In genomic region chr8:70688136-70688535, GRCm38 (mm10) we compare ENCODE assay signal across 26 mouse cellular contexts. TPM values are rescaled to one million over a fixed set of nuclear protein-coding genes. Genes with fewer than 3 reads are reported as not detected.
DNase-seq lines count a peak whose midpoint lies in the region; ATAC-seq and TF ChIP-seq lines count a peak whose summit lies in the region.
"Had no signal": no experiment of that assay in that cellular context is flagged by ENCODE, and none has a peak within 500 bp of the region (broad histone marks: within the 10 kb centered on the region; RNA-seq: fewer than 3 reads in every experiment).

No protein-coding gene starts in this region.

- 0 out of 2 replicates have a peak, but pooled peaks cover 2% of the 10 kb centered on the region for H3K36me3 ChIP-seq in forebrain, embryonic 10.5 days (replicated peaks)
- no peaks in the 10 kb centered on the region for H3K36me3 ChIP-seq in forebrain, embryonic 11.5 days (ENCODE audit: control insufficient read depth, insufficient read depth, low read length)
- 0 out of 2 replicates have a peak, but pooled peaks cover 2% of the 10 kb centered on the region for H3K36me3 ChIP-seq in heart, embryonic 10.5 days
- H3K36me3 ChIP-seq in lung, embryonic 15.5 days, result no peaks in the 10 kb centered on the region
- H3K36me3 ChIP-seq in limb, embryonic 10.5 days, result peaks cover 17% of the 10 kb centered on the region; the same call in 1 of the 2 replicates
- H3K36me3 ChIP-seq: forebrain, embryonic 12.5 days; heart, embryonic 13.5 days; hindbrain, embryonic 13.5 days had no signal

- DNase-seq in forebrain, embryonic 10.5 days (ENCODE audit: extremely low spot score, low spot score), result no peak
- DNase-seq in forebrain, embryonic 11.5 days (ENCODE audit: low spot score), result no peak
- DNase-seq in heart, embryonic 10.5 days (ENCODE audit: low spot score), result no peak
- DNase-seq in heart, postnatal 10 days, result no peak
- no peak for DNase-seq in lung, adult 18-20 months
- DNase-seq in limb, embryonic 10.5 days (ENCODE audit: low spot score), result no peak
- no peak for DNase-seq in layer of hippocampus, adult 2 months (ENCODE audit: low spot score in 2 of 2)
- DNase-seq: cerebellum, adult 11 months; cerebellum, adult 8-10 months had no signal

- intact Hi-C loops in heart, postnatal 10 days (cut with DNase I), result no loop called here

- H3K9ac ChIP-seq in forebrain, embryonic 11.5 days (ENCODE audit: low read length), result no peak overlapping the region
- H3K9ac ChIP-seq in lung, embryonic 15.5 days, result no peak overlapping the region
- H3K9ac ChIP-seq: forebrain, embryonic 12.5 days; heart, embryonic 13.5 days; hindbrain, embryonic 13.5 days had no signal

- WGBS in forebrain, embryonic 10.5 days, result 95% methylated on average over 3 of the region's 3 CpGs
- WGBS in forebrain, embryonic 11.5 days, result 95% methylated on average over 3 of the region's 3 CpGs
- 82% methylated on average over 3 of the region's 3 CpGs for whole genome bisulfite sequencing in heart, embryonic 10.5 days
- WGBS in lung, embryonic 15.5 days, result 77% methylated on average over 3 of the region's 3 CpGs
- WGBS in limb, embryonic 10.5 days, result 88% methylated on average over 3 of the region's 3 CpGs

- no peaks in the 10 kb centered on the region for H3K27me3 ChIP-seq in forebrain, embryonic 10.5 days (ENCODE audit: poor library complexity, severe bottlenecking)
- H3K27me3 ChIP-seq in forebrain, embryonic 11.5 days (ENCODE audit: control insufficient read depth, insufficient read depth, low read length), result no peaks in the 10 kb centered on the region
- no peaks in the 10 kb centered on the region for H3K27me3 ChIP-seq in heart, embryonic 10.5 days (ENCODE audit: insufficient read depth, poor library complexity, severe bottlenecking)
- H3K27me3 ChIP-seq in lung, embryonic 15.5 days, result no peaks in the 10 kb centered on the region
- no peaks in the 10 kb centered on the region for H3K27me3 ChIP-seq in limb, embryonic 10.5 days (ENCODE audit: low read depth, poor library complexity, severe bottlenecking)
- H3K27me3 ChIP-seq: forebrain, embryonic 12.5 days; heart, embryonic 13.5 days; hindbrain, embryonic 13.5 days had no signal

- peak overlapping the region; percentile 40 for H3K27ac ChIP-seq in forebrain, embryonic 10.5 days
- no peak overlapping the region for H3K27ac ChIP-seq in forebrain, embryonic 11.5 days (ENCODE audit: low read depth, low read length)
- H3K27ac ChIP-seq in heart, embryonic 10.5 days, result peak overlapping the region; percentile 32; the same call in 1 of the 2 replicates
- peak overlapping the region; percentile 29; the same call in 1 of the 2 replicates for H3K27ac ChIP-seq in lung, embryonic 15.5 days
- H3K27ac ChIP-seq in limb, embryonic 10.5 days, result peak overlapping the region; percentile 71; the same call in 1 of the 2 replicates
- no peak overlapping the region for H3K27ac ChIP-seq in layer of hippocampus, adult 2 months
- H3K27ac ChIP-seq: forebrain, embryonic 12.5 days; hindbrain, embryonic 13.5 days had no signal

- H3K4me1 ChIP-seq in forebrain, embryonic 10.5 days, result peaks cover 50% of the 10 kb centered on the region
- H3K4me1 ChIP-seq in forebrain, embryonic 11.5 days (replicated peaks; ENCODE audit: control insufficient read depth, insufficient read depth, low read length), result peaks cover 9% of the 10 kb centered on the region; the same call in 1 of the 2 replicates
- peaks cover 19% of the 10 kb centered on the region for H3K4me1 ChIP-seq in heart, embryonic 10.5 days
- H3K4me1 ChIP-seq in lung, embryonic 15.5 days, result peaks cover 31% of the 10 kb centered on the region
- H3K4me1 ChIP-seq in limb, embryonic 10.5 days, result peaks cover 43% of the 10 kb centered on the region

- no peak overlapping the region for H3K4me2 ChIP-seq in forebrain, embryonic 11.5 days (ENCODE audit: low read depth, low read length, severe bottlenecking)
- H3K4me2 ChIP-seq in lung, embryonic 15.5 days, result no peak overlapping the region
- H3K4me2 ChIP-seq: forebrain, embryonic 12.5 days; heart, embryonic 13.5 days; hindbrain, embryonic 13.5 days had no signal

- no peaks in the 10 kb centered on the region for H3K9me3 ChIP-seq in forebrain, embryonic 10.5 days
- no peaks in the 10 kb centered on the region for H3K9me3 ChIP-seq in forebrain, embryonic 11.5 days (ENCODE audit: control insufficient read depth, low read length)
- H3K9me3 ChIP-seq in heart, embryonic 10.5 days, result no peaks in the 10 kb centered on the region
- H3K9me3 ChIP-seq in lung, embryonic 15.5 days, result no peaks in the 10 kb centered on the region
- H3K9me3 ChIP-seq in limb, embryonic 10.5 days (replicated peaks), result no peaks in the 10 kb centered on the region
- H3K9me3 ChIP-seq: forebrain, embryonic 12.5 days; heart, embryonic 13.5 days; hindbrain, embryonic 13.5 days had no signal

- no peak for TF ChIP-seq CTCF in layer of hippocampus, adult 2 months (conservative IDR thresholded peaks at IDR 0.05)

- no peak for ATAC-seq in forebrain, embryonic 11.5 days (replicated peaks; ENCODE audit: low FRiP score)
- no peak for ATAC-seq in lung, embryonic 15.5 days (ENCODE audit: borderline replicate concordance, extremely low read depth, low FRiP score, low TSS enrichment)
- ATAC-seq: forebrain, embryonic 16.5 days had no signal

- H3K4me3 ChIP-seq in forebrain, embryonic 10.5 days, result no peak overlapping the region
- H3K4me3 ChIP-seq in forebrain, embryonic 11.5 days (ENCODE audit: low read depth, low read length), result no peak overlapping the region
- no peak overlapping the region for H3K4me3 ChIP-seq in heart, embryonic 10.5 days
- H3K4me3 ChIP-seq in lung, embryonic 15.5 days, result no peak overlapping the region
- H3K4me3 ChIP-seq in limb, embryonic 10.5 days, result no peak overlapping the region
- no peak overlapping the region for H3K4me3 ChIP-seq in layer of hippocampus, adult 2 months
- H3K4me3 ChIP-seq: forebrain, embryonic 12.5 days; heart, embryonic 13.5 days; hindbrain, embryonic 13.5 days had no signal

RNA-seq across cellular contexts. Expression of gene Jund, which starts 10.6 kb away (rescaled TPM):
- polyA plus RNA-seq in forebrain, embryonic 10.5 days (2016; fragmentation: Nextera tagmentation; extraction: Ambion mirVana), result 49.6 and 50.9 TPM in 2 replicates
- polyA plus RNA-seq in forebrain, embryonic 11.5 days (2014; fragmentation: Nextera tagmentation; extraction: Ambion mirVana), result 128 and 157 TPM in 2 replicates
- polyA plus RNA-seq in heart, embryonic 10.5 days (2016; fragmentation: Nextera tagmentation; extraction: Ambion mirVana), result 76.3 and 116 TPM in 2 replicates
- total RNA-seq in heart, postnatal 10 days (2021), result 100 to 1,000 TPM; 178 to 214 TPM
- polyA plus RNA-seq in lung, embryonic 15.5 days (2015; fragmentation: Nextera tagmentation; extraction: Ambion mirVana), result 49.7 TPM in 2 replicates
- 69.0 and 80.6 TPM in 2 replicates for polyA plus RNA-seq in limb, embryonic 10.5 days (2016; fragmentation: Nextera tagmentation; extraction: Ambion mirVana)
- total RNA-seq in layer of hippocampus, adult 2 months (2021), result 100 to 1,000 TPM; 165 to 181 TPM

RNA-seq across cellular contexts. Expression of gene Lsm4, which starts 15.1 kb away (rescaled TPM):
- 336 and 339 TPM in 2 replicates for polyA plus RNA-seq in forebrain, embryonic 10.5 days (2016; fragmentation: Nextera tagmentation; extraction: Ambion mirVana)
- polyA plus RNA-seq in forebrain, embryonic 11.5 days (2014; fragmentation: Nextera tagmentation; extraction: Ambion mirVana), result 318 and 346 TPM in 2 replicates
- polyA plus RNA-seq in heart, embryonic 10.5 days (2016; fragmentation: Nextera tagmentation; extraction: Ambion mirVana), result 344 and 410 TPM in 2 replicates
- 10 to 100 TPM; 82.8 to 94.1 TPM for total RNA-seq in heart, postnatal 10 days (2021)
- polyA plus RNA-seq in lung, embryonic 15.5 days (2015; fragmentation: Nextera tagmentation; extraction: Ambion mirVana), result 268 and 320 TPM in 2 replicates
- 405 and 438 TPM in 2 replicates for polyA plus RNA-seq in limb, embryonic 10.5 days (2016; fragmentation: Nextera tagmentation; extraction: Ambion mirVana)
- total RNA-seq in layer of hippocampus, adult 2 months (2021), result 10 to 100 TPM; 58.2 to 61.8 TPM

RNA-seq across cellular contexts. Expression of gene Iqcn, which starts 15.1 kb away (rescaled TPM):
- 0.02 TPM in 1 of 2 replicates, not detected in the other for polyA plus RNA-seq in forebrain, embryonic 10.5 days (2016; fragmentation: Nextera tagmentation; extraction: Ambion mirVana)
- not detected in 2 replicates for polyA plus RNA-seq in forebrain, embryonic 11.5 days (2014; fragmentation: Nextera tagmentation; extraction: Ambion mirVana)
- not detected in 2 replicates for polyA plus RNA-seq in heart, embryonic 10.5 days (2016; fragmentation: Nextera tagmentation; extraction: Ambion mirVana)
- total RNA-seq in heart, postnatal 10 days (2021), result under 1 TPM in 1 of 2 experiments, not detected in 1; 0.07 TPM
- 0.02 TPM in 1 of 2 replicates, not detected in the other for polyA plus RNA-seq in lung, embryonic 15.5 days (2015; fragmentation: Nextera tagmentation; extraction: Ambion mirVana)
- polyA plus RNA-seq in limb, embryonic 10.5 days (2016; fragmentation: Nextera tagmentation; extraction: Ambion mirVana), result not detected in 2 replicates
- under 1 TPM; 0.07 to 0.08 TPM for total RNA-seq in layer of hippocampus, adult 2 months (2021)
- total RNA-seq: common myeloid progenitor, adult 5-6 weeks; gastrocnemius, adult 18-20 months; gastrocnemius, postnatal 25 days; MEL had no signal
- polyA plus RNA-seq: embryonic facial prominence, embryonic 14.5 days; heart, embryonic 13.5 days had no signal

RNA-seq across cellular contexts. Expression of gene Pgpep1, which starts 27.9 kb away (rescaled TPM):
- 40.5 and 49.3 TPM in 2 replicates for polyA plus RNA-seq in forebrain, embryonic 10.5 days (2016; fragmentation: Nextera tagmentation; extraction: Ambion mirVana)
- 70.9 and 73.8 TPM in 2 replicates for polyA plus RNA-seq in forebrain, embryonic 11.5 days (2014; fragmentation: Nextera tagmentation; extraction: Ambion mirVana)
- 38.0 and 42.0 TPM in 2 replicates for polyA plus RNA-seq in heart, embryonic 10.5 days (2016; fragmentation: Nextera tagmentation; extraction: Ambion mirVana)
- 10 to 100 TPM; 39.6 to 42.9 TPM for total RNA-seq in heart, postnatal 10 days (2021)
- 38.5 and 47.7 TPM in 2 replicates for polyA plus RNA-seq in lung, embryonic 15.5 days (2015; fragmentation: Nextera tagmentation; extraction: Ambion mirVana)
- polyA plus RNA-seq in limb, embryonic 10.5 days (2016; fragmentation: Nextera tagmentation; extraction: Ambion mirVana), result 44.7 and 45.0 TPM in 2 replicates
- 10 to 100 TPM; 25.4 to 29.1 TPM for total RNA-seq in layer of hippocampus, adult 2 months (2021)

RNA-seq across cellular contexts. Expression of gene Gm3336, which starts 30.2 kb away (rescaled TPM):
- not detected in 2 replicates for polyA plus RNA-seq in forebrain, embryonic 10.5 days (2016; fragmentation: Nextera tagmentation; extraction: Ambion mirVana)
- not detected in 2 replicates for polyA plus RNA-seq in forebrain, embryonic 11.5 days (2014; fragmentation: Nextera tagmentation; extraction: Ambion mirVana)
- polyA plus RNA-seq in heart, embryonic 10.5 days (2016; fragmentation: Nextera tagmentation; extraction: Ambion mirVana), result not detected in 2 replicates
- not detected for total RNA-seq in heart, postnatal 10 days (2021)
- not detected in 2 replicates for polyA plus RNA-seq in lung, embryonic 15.5 days (2015; fragmentation: Nextera tagmentation; extraction: Ambion mirVana)
- not detected in 2 replicates for polyA plus RNA-seq in limb, embryonic 10.5 days (2016; fragmentation: Nextera tagmentation; extraction: Ambion mirVana)
- total RNA-seq in layer of hippocampus, adult 2 months (2021), result not detected
- total RNA-seq: adrenal gland, postnatal 10 days; adrenal gland, postnatal 4 days; common myeloid progenitor, adult 5-6 weeks; gastrocnemius, adult 18-20 months; gastrocnemius, postnatal 25 days; heart, adult 18-20 months; heart, postnatal 14 days; hindbrain, postnatal 0 days had no signal
- polyA plus RNA-seq: brain, embryonic 14.5 days; C2C12; embryonic facial prominence, embryonic 14.5 days; forebrain, embryonic 12.5 days; forebrain, embryonic 16.5 days; heart, embryonic 13.5 days; hindbrain, embryonic 13.5 days; hindbrain, postnatal 0 days had no signal

Comparison
In these comparisons a context has a peak if more than half of its experiments do, and no peak if none do; other contexts are left out.
1. H3K27ac ChIP-seq: peak in forebrain, embryonic 10.5 days (single experiment), heart, embryonic 10.5 days (single experiment), lung, embryonic 15.5 days (single experiment) and limb, embryonic 10.5 days (single experiment); none in forebrain, embryonic 11.5 days (single experiment) and layer of hippocampus, adult 2 months (single experiment).